In the genomic region with DNA sequence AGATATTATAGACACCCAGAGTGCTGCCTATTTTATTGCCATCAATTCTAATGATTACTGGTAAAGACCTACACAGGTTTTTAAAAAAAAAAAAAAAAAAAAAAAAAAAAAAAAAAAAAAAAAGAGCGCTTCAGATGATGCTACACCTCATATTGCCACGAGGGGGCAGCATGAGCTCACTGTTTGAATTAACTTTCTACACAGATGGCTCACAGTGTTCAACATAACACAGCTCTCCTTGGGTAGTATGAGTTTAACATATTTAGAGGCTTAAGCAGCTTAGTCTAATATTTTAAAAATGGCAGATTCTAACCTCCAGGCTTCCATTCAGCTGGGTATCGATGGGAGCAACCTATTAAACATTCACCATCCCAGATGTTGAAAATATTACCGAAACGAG, we compare ENCODE assay signal across 9 mouse cellular contexts. TPM values are rescaled to one million over a fixed set of nuclear protein-coding genes. Genes with fewer than 3 reads are reported as not detected.
A peak's percentile ranks its signal among the peaks of the same experiment; 100 is the strongest.
DNase-seq lines count a peak whose midpoint lies in the region; ATAC-seq and TF ChIP-seq lines count a peak whose summit lies in the region.
"Had no signal": no experiment of that assay in that cellular context is flagged by ENCODE, and none has a peak within 500 bp of the region (broad histone marks: within the 10 kb centered on the region; RNA-seq: fewer than 3 reads in every experiment).

No protein-coding gene starts in this region.

- DNase-seq in cerebellum, adult 9-11 months, result no peak
- DNase-seq in thymus, adult 2 months, result peak; percentile 19
- DNase-seq in thymus, adult 18-20 months, result no peak
- peak; percentile 71 for DNase-seq in embryo, embryonic 11 days
- DNase-seq in lung, embryonic 14.5 days, result peak; percentile 86
- DNase-seq in right cerebral cortex, postnatal 25 days, result peak; percentile 18

- no peaks in the 10 kb centered on the region for H3K9me3 ChIP-seq in lung, embryonic 14.5 days (ENCODE audit: low read depth, low read length)
- H3K9me3 ChIP-seq: limb, embryonic 15.5 days had no signal

- no peak overlapping the region for H3K27ac ChIP-seq in thymus, adult 2 months (ENCODE audit: control insufficient read depth, insufficient read depth, low read length)
- H3K27ac ChIP-seq in lung, embryonic 14.5 days (ENCODE audit: low read depth), result no peak overlapping the region
- H3K27ac ChIP-seq: limb, embryonic 15.5 days had no signal

- TF ChIP-seq POLR2A in thymus, adult 2 months (IDR thresholded peaks at IDR 0.05; ENCODE audit: control insufficient read depth, extremely low read depth, insufficient read depth, low read length, poor library complexity), result no peak

- TF ChIP-seq CTCF in thymus, adult 2 months (IDR thresholded peaks at IDR 0.05; ENCODE audit: borderline replicate concordance, control insufficient read depth, extremely low read depth, insufficient read depth, low read length, poor library complexity), result no peak
- peak; percentile 76 for TF ChIP-seq CTCF in lung, embryonic 14.5 days (IDR thresholded peaks at IDR 0.05; ENCODE audit: low read depth)

- WGBS in thymus, adult 2 months, result 50% methylated on average over 5 of the region's 5 CpGs
- WGBS in lung, embryonic 14.5 days, result 35% methylated on average over 5 of the region's 5 CpGs

- no peak overlapping the region for H3K9ac ChIP-seq in lung, embryonic 14.5 days
- H3K9ac ChIP-seq: limb, embryonic 15.5 days had no signal

- H3K4me2 ChIP-seq in lung, embryonic 14.5 days, result no peak overlapping the region

- H3K4me3 ChIP-seq in thymus, adult 2 months (ENCODE audit: control insufficient read depth, insufficient read depth, low read length), result no peak overlapping the region
- no peak overlapping the region for H3K4me3 ChIP-seq in lung, embryonic 14.5 days (ENCODE audit: low read depth, low read length)
- H3K4me3 ChIP-seq: limb, embryonic 15.5 days had no signal

- H3K36me3 ChIP-seq in thymus, adult 2 months (ENCODE audit: control insufficient read depth, insufficient read depth, low read length), result no peaks in the 10 kb centered on the region
- no peaks in the 10 kb centered on the region for H3K36me3 ChIP-seq in lung, embryonic 14.5 days (ENCODE audit: insufficient read depth)
- H3K36me3 ChIP-seq: limb, embryonic 15.5 days had no signal

- no peaks in the 10 kb centered on the region for H3K4me1 ChIP-seq in thymus, adult 2 months (replicated peaks; ENCODE audit: control insufficient read depth, insufficient read depth, low read length)
- H3K4me1 ChIP-seq in lung, embryonic 14.5 days (ENCODE audit: insufficient read depth), result no peaks in the 10 kb centered on the region

- no peaks in the 10 kb centered on the region for H3K27me3 ChIP-seq in thymus, adult 2 months (ENCODE audit: control insufficient read depth, insufficient read depth, low read length)
- no peaks in the 10 kb centered on the region for H3K27me3 ChIP-seq in lung, embryonic 14.5 days (ENCODE audit: insufficient read depth, low read length)
- H3K27me3 ChIP-seq: limb, embryonic 15.5 days had no signal

- ATAC-seq in cerebellum, adult (ENCODE audit: insufficient number of reproducible peaks, low FRiP score, low TSS enrichment), result 0 out of 2 replicates have a peak, but pooled peaks have one; percentile 32
- ATAC-seq in inflammation-experienced regulatory T-cells, adult 6 months, result peak; percentile 64
- ATAC-seq in lung, embryonic 14.5 days (ENCODE audit: insufficient read depth), result peak; percentile 77; the same call in 1 of the 2 replicates

RNA-seq across cellular contexts. Expression of gene Sel1l, which starts 28.7 kb away (rescaled TPM):
- 48.5 and 67.6 TPM in 2 replicates for polyA plus RNA-seq in thymus, adult 2 months (2012; rRNA removed)
- 10 to 100 TPM; 53.0 to 60.6 (median 54.4) TPM for polyA plus RNA-seq in inflammation-experienced regulatory T-cells, adult 6 months (2017; shearing (Covaris generic))
- 104 TPM in 2 replicates for polyA plus RNA-seq in lung, embryonic 14.5 days (2014; fragmentation: Nextera tagmentation; extraction: Ambion mirVana)

Comparison
In these comparisons a context has a peak if more than half of its experiments do, and no peak if none do; other contexts are left out.
1. DNase-seq: peak in thymus, adult 2 months (single experiment), embryo, embryonic 11 days (single experiment), lung, embryonic 14.5 days (single experiment) and right cerebral cortex, postnatal 25 days (single experiment); none in cerebellum, adult 9-11 months (single experiment) and thymus, adult 18-20 months (0 of 2).
2. Peak in every context shown above with its lines, with median percentiles within 50 percentile points of each other: ATAC-seq.